Mouse (Mus musculus) C3H10T1/2 (cell line): Measurements from ENCODE around the gene 4930447F04Rik. TPM values are rescaled to one million over a fixed set of nuclear protein-coding genes. Genes with fewer than 3 reads are reported as not detected.

ENCODE experiments used
- polyA plus RNA-seq, 2 experiments: library from polyadenylated mRNA; unstranded; fragments of >200 nt; fragmentation: generic; extraction: Trizol; gene quantifications; one replicate each; pipeline ENCODE4 v1.2.1; 2012; ENCODE audit warnings: missing spikeins in 2 of 2

Gene 4930447F04Rik
- polyA plus RNA-seq: not detected

DNA sequence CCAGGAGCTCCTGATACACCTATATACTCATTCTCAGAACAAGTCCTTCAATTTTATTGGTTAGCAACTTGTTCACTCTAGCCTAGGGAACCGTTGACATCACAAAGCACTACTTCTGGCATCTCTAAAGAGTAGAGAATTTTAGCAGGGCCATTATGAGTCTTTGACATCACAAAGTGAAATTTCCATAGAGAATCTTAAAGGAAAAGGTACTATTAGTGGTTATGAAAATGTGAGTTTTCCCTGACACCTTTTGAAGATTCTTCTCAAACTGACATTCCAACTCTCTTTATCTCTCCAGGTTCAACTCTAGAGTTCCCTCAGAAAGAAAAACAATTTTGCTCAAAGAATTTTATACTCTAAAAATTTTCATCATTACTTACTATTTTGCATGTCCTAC, at the start of gene 4930447F04Rik:
4930447F04Rik (minus strand) TSS at position 101 of the 400 bp plus-strand sequence.

